Mouse (Mus musculus) thymus, adult 2 months (tissue): ENCODE results near the gene Ank3.

Experiments used
- CTCF ChIP-seq: fragments of 200-500 bp; IDR thresholded peaks from 2 replicates; pipeline ENCODE4 v1.5.1; 2012; ENCODE audit warnings: mild to moderate bottlenecking, control low read depth, low read length, moderate library complexity, borderline replicate concordance; ENCODE audit not compliant: control insufficient read depth, poor library complexity, insufficient read depth; ENCODE audit errors: extremely low read depth
- POLR2A ChIP-seq: fragments of 200-500 bp; IDR thresholded peaks from 2 replicates; pipeline ENCODE4 v1.6.1; 2012; ENCODE audit warnings: mild to moderate bottlenecking, low read length, control low read depth, moderate library complexity; ENCODE audit not compliant: control insufficient read depth, poor library complexity, insufficient read depth; ENCODE audit errors: extremely low read depth

DNA sequence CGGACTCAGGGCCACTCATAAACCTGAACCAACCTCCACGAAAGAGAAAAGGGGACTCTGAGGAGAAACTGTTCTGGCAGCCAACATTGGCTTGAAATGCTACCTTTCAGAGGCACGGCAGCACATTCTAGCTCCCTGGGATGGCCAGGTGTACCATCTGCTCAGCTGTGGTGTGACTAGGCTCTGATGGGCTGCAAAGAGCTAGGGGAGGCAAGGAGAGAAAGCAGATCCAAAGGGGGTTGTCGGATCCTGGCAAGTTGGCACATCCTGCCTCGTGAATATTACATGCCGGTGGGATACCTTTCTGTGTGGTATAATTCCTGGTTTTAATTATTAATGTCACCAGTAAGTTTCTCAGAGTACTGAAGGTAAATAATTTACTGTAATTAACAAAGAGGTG lies 548.5 kb downstream of the Ank3 start:
- TF ChIP-seq CTCF (no peak), POLR2A (no peak)
